Mouse (Mus musculus): Measurements from ENCODE around the gene Limch1.

The Limch1 gene

GRCm38 (mm10) chr5:67099393-67100271 lies 354.0 kb downstream of the Limch1 start:
- no peak for DNase-seq (ENCODE audit: low read depth, low spot score)

DNA sequence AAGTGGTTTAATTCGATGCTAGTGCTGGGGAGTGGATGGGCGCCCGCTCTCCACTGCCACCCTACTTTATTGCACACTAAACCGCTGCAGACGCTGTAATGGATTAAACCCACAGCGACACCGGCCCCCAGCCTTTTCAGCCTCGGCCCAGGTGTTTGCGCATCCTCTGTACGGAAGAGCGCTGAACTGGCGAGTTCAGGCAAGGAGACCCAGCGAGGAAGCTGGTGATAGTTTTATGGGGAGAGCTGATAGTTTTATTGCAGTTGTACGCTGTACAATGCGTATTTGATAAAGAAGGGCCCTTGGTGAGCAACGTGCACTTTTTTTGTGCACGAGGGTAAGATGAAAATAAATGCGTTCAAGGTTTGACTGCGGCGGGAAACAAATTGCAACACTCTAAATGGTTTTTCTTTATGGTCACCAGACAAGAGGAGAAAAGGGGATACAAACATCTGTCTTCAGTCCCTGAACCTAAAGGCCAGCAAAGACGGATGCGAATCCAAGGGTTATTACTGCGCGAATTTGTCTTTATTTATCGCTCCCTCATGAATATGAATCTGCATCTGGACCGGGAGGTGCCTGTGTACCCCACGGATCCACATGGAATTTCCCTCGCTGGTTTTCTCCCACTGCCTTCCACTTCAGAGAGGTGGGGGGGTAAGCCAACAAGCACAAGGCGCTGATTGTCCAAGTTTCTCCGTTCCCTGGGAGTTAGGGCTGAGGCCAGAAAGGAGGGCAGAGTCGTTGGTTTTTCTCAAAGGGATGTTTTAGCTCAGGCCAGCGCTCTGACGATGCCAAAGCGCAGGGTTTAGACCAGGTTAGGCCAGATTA lies 355.2 kb downstream of the Limch1 start:
- no peak for DNase-seq (ENCODE audit: low read depth, low spot score)

DNA sequence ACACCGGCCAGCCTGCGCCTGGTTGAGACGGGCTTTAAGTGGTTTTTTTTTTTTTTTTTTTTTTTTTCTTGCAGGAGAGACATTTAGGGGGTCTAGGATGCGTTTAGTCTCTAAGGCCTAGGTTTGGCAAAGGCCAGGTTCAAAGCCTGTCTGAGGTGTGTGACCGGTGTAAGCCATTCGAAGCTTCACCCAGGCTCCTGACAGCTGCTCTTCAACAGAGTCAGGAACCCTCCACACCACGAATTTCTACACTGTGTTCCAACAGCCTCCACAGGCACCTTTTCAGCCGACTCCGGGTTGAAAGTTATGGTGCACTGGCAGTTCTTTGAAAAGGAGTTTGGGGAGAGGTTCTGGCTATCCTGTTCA lies 355.8 kb downstream of the Limch1 start:
- DNase-seq (ENCODE audit: low read depth, low spot score): no peak

DNA sequence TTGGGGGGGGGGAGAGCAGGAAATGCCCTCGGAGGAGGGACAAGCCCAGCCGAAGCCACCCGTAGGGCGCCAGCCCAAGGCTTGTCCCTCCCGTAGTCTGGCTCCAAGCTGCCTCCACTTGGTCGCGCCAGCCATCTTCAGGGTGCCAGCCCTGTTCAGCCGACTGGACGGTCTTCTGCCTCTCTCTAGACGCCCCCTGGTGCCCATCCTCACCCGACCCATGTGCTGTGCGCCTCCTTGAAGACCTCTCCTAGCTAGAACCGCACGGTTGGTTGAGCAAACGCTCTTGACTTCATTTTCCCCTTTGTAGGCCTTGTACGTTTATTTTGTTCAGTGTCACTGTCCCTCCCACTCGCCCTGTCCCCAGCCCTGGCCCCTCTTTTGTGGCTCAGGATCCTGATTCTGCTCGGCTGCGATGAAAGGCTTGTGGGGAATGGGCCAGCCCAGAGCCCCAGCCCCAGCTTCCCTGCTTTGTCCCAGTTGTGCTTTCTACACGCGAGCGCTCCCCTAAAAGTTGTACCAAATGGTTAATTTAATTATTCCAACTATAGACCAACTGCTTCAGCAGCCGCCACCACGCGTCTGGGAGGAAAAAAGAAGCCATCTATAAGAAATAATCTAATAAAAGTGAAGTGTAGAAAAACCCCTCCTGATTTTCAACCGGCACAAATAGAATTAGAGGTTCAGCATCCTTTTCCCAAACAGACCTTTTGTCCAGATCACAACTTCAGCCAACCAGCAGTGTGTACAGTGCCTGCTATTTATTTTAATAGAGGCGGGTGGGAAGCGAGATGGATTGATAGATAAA lies 356.4 kb downstream of the Limch1 start:
- DNase-seq (ENCODE audit: low read depth, low spot score): no peak

DNA sequence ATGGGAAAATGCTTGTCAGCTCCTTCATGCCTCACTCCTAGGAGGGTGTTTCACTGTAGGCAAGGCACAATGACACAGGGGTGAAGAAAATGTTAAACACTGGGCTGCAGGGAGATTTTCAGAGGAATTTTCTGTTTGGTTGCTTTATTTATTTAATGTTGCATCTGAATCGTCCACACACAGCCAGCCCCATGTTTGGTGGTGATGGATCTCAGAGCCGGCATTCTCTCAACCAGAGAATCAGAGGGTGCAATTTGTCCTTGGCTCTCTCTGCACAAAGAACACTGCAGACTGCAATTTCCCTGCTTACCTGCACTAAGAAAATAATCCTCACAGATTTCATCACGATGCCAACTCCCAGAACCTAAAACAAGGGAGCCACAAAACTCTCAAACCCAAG lies 357.4 kb downstream of the Limch1 start:
- no peak for DNase-seq (ENCODE audit: low read depth, low spot score)

DNA sequence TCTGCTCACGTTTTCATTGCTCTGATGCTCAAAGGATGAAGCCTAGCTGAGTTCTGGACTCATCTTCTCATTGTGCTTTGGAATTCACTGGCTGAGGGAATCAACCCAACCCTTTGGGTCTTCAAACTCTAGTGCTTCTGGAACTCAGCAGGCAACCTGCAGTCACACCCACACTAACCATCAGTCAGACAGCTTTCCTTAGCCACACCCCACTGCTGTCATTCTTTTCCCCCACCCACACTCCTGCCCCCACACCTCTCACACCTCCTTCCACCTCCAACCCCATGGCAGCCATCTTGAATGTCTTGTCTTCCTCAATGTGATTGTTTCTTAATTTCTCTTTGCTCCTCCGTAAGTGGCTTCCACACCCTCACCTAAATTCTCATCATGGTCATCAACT lies 360.6 kb downstream of the Limch1 start:
- no peak for DNase-seq (ENCODE audit: low read depth, low spot score)
